Mouse (Mus musculus) E14TG2a.4 (cell line): ENCODE data around the gene Rsph1.

Experiments
- CTCF ChIP-seq: conservative IDR thresholded peaks from 2 replicates; pipeline ENCODE4 v1.5.1; 2014; ENCODE audit warnings: low read length
- NANOG ChIP-seq: IDR thresholded peaks from 2 replicates; pipeline ENCODE4 v1.6.1; 2014; ENCODE audit warnings: borderline replicate concordance, low read length, mixed read lengths
- POU5F1 ChIP-seq: IDR thresholded peaks from 2 replicates; pipeline ENCODE4 v1.6.1; 2014; ENCODE audit warnings: low read length, borderline replicate concordance

DNA sequence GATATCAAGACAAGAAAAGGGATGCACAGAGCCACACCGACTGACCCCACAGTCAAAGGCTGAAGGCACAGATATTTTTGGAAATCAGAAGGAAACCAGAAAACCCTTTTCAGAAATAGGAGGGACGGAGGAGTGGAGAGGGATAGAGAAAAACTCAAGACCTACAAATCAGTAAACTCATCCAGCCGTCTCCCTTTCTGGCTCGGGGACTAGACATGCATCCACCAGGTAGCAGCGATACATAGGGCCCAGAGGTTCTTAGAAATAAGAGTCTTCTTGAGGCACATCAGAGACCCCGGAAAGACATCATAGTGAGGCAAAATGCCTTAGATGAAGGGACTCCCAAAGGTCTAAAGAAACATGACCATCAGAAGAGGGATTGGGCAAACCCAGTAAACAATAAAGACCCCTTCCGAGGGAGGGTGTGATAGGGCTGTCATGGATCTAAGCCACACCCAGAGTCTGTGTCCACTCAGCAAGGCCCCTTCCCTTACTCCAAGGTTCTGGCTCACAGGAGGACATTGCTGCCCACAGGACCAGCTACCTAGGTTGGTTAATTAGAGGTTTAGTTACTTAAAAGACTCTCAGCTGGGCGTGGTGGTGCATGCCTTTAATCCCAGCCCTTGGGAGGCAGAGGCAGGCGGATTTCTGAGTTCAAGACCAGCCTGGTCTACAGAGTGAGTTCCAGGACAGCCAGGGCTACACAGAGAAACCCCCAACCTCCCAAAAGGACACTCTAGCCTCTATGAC, 4.6 kb downstream of the Rsph1 start:
- TF ChIP-seq CTCF (no peak), POU5F1 (no peak), NANOG (no peak)
